Mouse (Mus musculus): Measurements from ENCODE around the gene Ttll13. TPM values are rescaled to one million over a fixed set of nuclear protein-coding genes. Genes with fewer than 3 reads are reported as not detected.

Ttll13 gene
- polyA plus RNA-seq, 1 experiment from 2014 or later: 0.31 TPM

- Histone ChIP-seq H3K36me3 (ENCODE audit: control insufficient read depth, insufficient read depth, low read length) (peaks cover 7% of the 10 kb centered on the region), H3K9ac (ENCODE audit: low read depth, low read length) (no peak overlapping the region), H3K9me3 (replicated peaks; ENCODE audit: control insufficient read depth, low read length) (no peaks in the 10 kb centered on the region), H3K4me2 (no peak overlapping the region), H3K4me3 (ENCODE audit: low read depth, low read length) (no peak overlapping the region), H3K27me3 (ENCODE audit: control insufficient read depth, insufficient read depth, low read length) (no peaks in the 10 kb centered on the region), H3K4me1 (ENCODE audit: control insufficient read depth, insufficient read depth, low read length) (peaks cover 9% of the 10 kb centered on the region; the same call in 1 of the 2 replicates), H3K27ac (ENCODE audit: low read depth, low read length) (no peak overlapping the region)
- ATAC-seq (replicated peaks; ENCODE audit: insufficient number of reproducible peaks, low FRiP score, low TSS enrichment): no peak
- WGBS (ENCODE audit: insufficient replicate concordance): 86% methylated on average over 3 of the region's 3 CpGs
Observed at GRCm38 (mm10) chr7:80297041-80297440, 50.9 kb downstream of the Ttll13 start.

GRCm38 (mm10) chr7:80298754-80299153 is 52.6 kb downstream of the Ttll13 start:
- 94% methylated on average over 4 of the region's 4 CpGs for WGBS (ENCODE audit: insufficient replicate concordance)
- Histone ChIP-seq H3K27ac (ENCODE audit: low read depth, low read length) (no peak overlapping the region), H3K36me3 (ENCODE audit: control insufficient read depth, insufficient read depth, low read length) (peaks cover 14% of the 10 kb centered on the region), H3K9me3 (replicated peaks; ENCODE audit: control insufficient read depth, low read length) (no peaks in the 10 kb centered on the region), H3K4me1 (ENCODE audit: control insufficient read depth, insufficient read depth, low read length) (peaks cover 8% of the 10 kb centered on the region; the same call in 1 of the 2 replicates), H3K4me3 (ENCODE audit: low read depth, low read length) (no peak overlapping the region), H3K27me3 (ENCODE audit: control insufficient read depth, insufficient read depth, low read length) (no peaks in the 10 kb centered on the region), H3K4me2 (no peak overlapping the region), H3K9ac (ENCODE audit: low read depth, low read length) (no peak overlapping the region)
- no peak for ATAC-seq (replicated peaks; ENCODE audit: insufficient number of reproducible peaks, low FRiP score, low TSS enrichment)

GRCm38 (mm10) chr7:80299568-80299967 is 53.4 kb downstream of the Ttll13 start:
- H3K9ac ChIP-seq (ENCODE audit: low read depth, low read length): no peak overlapping the region
- peaks cover 20% of the 10 kb centered on the region for H3K36me3 ChIP-seq (ENCODE audit: control insufficient read depth, insufficient read depth, low read length)
- no peak overlapping the region for H3K4me2 ChIP-seq
- no peak for ATAC-seq (replicated peaks; ENCODE audit: insufficient number of reproducible peaks, low FRiP score, low TSS enrichment)
- H3K27ac ChIP-seq (ENCODE audit: low read depth, low read length): no peak overlapping the region
- WGBS (ENCODE audit: insufficient replicate concordance): 89% methylated on average over 3 of the region's 3 CpGs
- H3K4me1 ChIP-seq (ENCODE audit: control insufficient read depth, insufficient read depth, low read length): peaks cover 7% of the 10 kb centered on the region; the same call in 1 of the 2 replicates
- H3K4me3 ChIP-seq (ENCODE audit: low read depth, low read length): no peak overlapping the region
- H3K9me3 ChIP-seq (replicated peaks; ENCODE audit: control insufficient read depth, low read length): no peaks in the 10 kb centered on the region
- H3K27me3 ChIP-seq (ENCODE audit: control insufficient read depth, insufficient read depth, low read length): no peaks in the 10 kb centered on the region

DNA sequence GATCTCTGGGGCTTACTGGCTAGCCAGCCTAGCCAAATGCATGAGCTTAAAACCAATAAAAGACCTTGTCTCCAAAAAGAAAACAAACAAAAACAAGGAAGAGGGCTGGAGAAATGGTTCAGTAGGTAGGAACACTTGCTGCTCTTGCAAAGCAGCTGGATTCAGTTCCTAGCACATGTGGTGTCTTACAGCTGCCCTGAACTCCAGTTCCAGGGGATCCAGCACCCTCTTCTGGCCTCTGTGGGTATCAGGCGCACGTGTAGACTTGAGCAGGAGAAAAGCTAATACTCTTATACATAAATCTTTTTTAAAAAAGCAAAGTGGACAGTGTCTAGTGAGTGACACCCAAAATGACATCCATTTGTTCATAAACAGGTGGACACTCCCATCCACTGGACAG is 55.3 kb downstream of the Ttll13 start:
- Histone ChIP-seq H3K4me3 (ENCODE audit: low read depth, low read length) (no peak overlapping the region), H3K27ac (ENCODE audit: low read depth, low read length) (no peak overlapping the region), H3K4me2 (no peak overlapping the region), H3K36me3 (ENCODE audit: control insufficient read depth, insufficient read depth, low read length) (peaks cover 34% of the 10 kb centered on the region), H3K9me3 (replicated peaks; ENCODE audit: control insufficient read depth, low read length) (no peaks in the 10 kb centered on the region), H3K4me1 (ENCODE audit: control insufficient read depth, insufficient read depth, low read length) (no peaks in the 10 kb centered on the region), H3K9ac (ENCODE audit: low read depth, low read length) (no peak overlapping the region), H3K27me3 (ENCODE audit: control insufficient read depth, insufficient read depth, low read length) (no peaks in the 10 kb centered on the region)
- no peak for ATAC-seq (replicated peaks; ENCODE audit: insufficient number of reproducible peaks, low FRiP score, low TSS enrichment)
- WGBS (ENCODE audit: insufficient replicate concordance): 93% methylated on average over 2 of the region's 2 CpGs

GRCm38 (mm10) chr7:80307766-80308165 is 61.6 kb downstream of the Ttll13 start:
- no peaks in the 10 kb centered on the region for H3K9me3 ChIP-seq (replicated peaks; ENCODE audit: control insufficient read depth, low read length)
- H3K4me1 ChIP-seq (ENCODE audit: control insufficient read depth, insufficient read depth, low read length): no peaks in the 10 kb centered on the region
- no peaks in the 10 kb centered on the region for H3K27me3 ChIP-seq (ENCODE audit: control insufficient read depth, insufficient read depth, low read length)
- H3K4me3 ChIP-seq (ENCODE audit: low read depth, low read length): no peak overlapping the region
- no peak overlapping the region for H3K27ac ChIP-seq (ENCODE audit: low read depth, low read length)
- no peak overlapping the region for H3K9ac ChIP-seq (ENCODE audit: low read depth, low read length)
- ATAC-seq (replicated peaks; ENCODE audit: insufficient number of reproducible peaks, low FRiP score, low TSS enrichment): no peak
- peaks cover 55% of the 10 kb centered on the region for H3K36me3 ChIP-seq (ENCODE audit: control insufficient read depth, insufficient read depth, low read length)
- no peak overlapping the region for H3K4me2 ChIP-seq
- 88% methylated on average over 3 of the region's 3 CpGs for WGBS (ENCODE audit: insufficient replicate concordance)

Other genes with a start within 250 kb of the Ttll13 start
- gene Zfp710, start 221.6 kb upstream of the Ttll13 start, polyA plus RNA-seq (2014; fragmentation: Nextera tagmentation; extraction: Ambion mirVana): 11.2 and 11.8 TPM in 2 replicates
- gene Idh2, start 131.0 kb upstream of the Ttll13 start, polyA plus RNA-seq (2014; fragmentation: Nextera tagmentation; extraction: Ambion mirVana): 1,200 and 1,395 TPM in 2 replicates
- 5.9 and 8.5 TPM in 2 replicates for gene Sema4b, start 59.5 kb upstream of the Ttll13 start, polyA plus RNA-seq (2014; fragmentation: Nextera tagmentation; extraction: Ambion mirVana)
- gene Cib1, start 13.6 kb upstream of the Ttll13 start, polyA plus RNA-seq (2014; fragmentation: Nextera tagmentation; extraction: Ambion mirVana): 53.8 and 57.4 TPM in 2 replicates
- gene Gdpgp1, start 13.5 kb upstream of the Ttll13 start, polyA plus RNA-seq (2014; fragmentation: Nextera tagmentation; extraction: Ambion mirVana): 4.6 and 5.5 TPM in 2 replicates
- gene Ngrn, start 14.8 kb downstream of the Ttll13 start, polyA plus RNA-seq (2014; fragmentation: Nextera tagmentation; extraction: Ambion mirVana): 41.4 and 41.8 TPM in 2 replicates
- 12.3 and 13.4 TPM in 2 replicates for gene Vps33b, start 23.3 kb downstream of the Ttll13 start, polyA plus RNA-seq (2014; fragmentation: Nextera tagmentation; extraction: Ambion mirVana)
- gene Prc1, start 48.1 kb downstream of the Ttll13 start, polyA plus RNA-seq (2014; fragmentation: Nextera tagmentation; extraction: Ambion mirVana): 148 and 156 TPM in 2 replicates
- gene Rccd1, start 78.1 kb downstream of the Ttll13 start, polyA plus RNA-seq (2014; fragmentation: Nextera tagmentation; extraction: Ambion mirVana): 8.9 and 9.0 TPM in 2 replicates
- gene Unc45a, start 94.6 kb downstream of the Ttll13 start, polyA plus RNA-seq (2014; fragmentation: Nextera tagmentation; extraction: Ambion mirVana): 11.3 and 15.6 TPM in 2 replicates
- 13.3 and 15.7 TPM in 2 replicates for gene Hddc3, start 96.7 kb downstream of the Ttll13 start, polyA plus RNA-seq (2014; fragmentation: Nextera tagmentation; extraction: Ambion mirVana)
- gene Man2a2, start 125.0 kb downstream of the Ttll13 start, polyA plus RNA-seq (2014; fragmentation: Nextera tagmentation; extraction: Ambion mirVana): 12.3 and 12.7 TPM in 2 replicates
- 4.7 and 7.1 TPM in 2 replicates for gene Fes, start 141.6 kb downstream of the Ttll13 start, polyA plus RNA-seq (2014; fragmentation: Nextera tagmentation; extraction: Ambion mirVana)
- gene Furin, start 159.1 kb downstream of the Ttll13 start, polyA plus RNA-seq (2014; fragmentation: Nextera tagmentation; extraction: Ambion mirVana): 16.0 and 23.5 TPM in 2 replicates

Measured in heart, embryonic 11.5 days (tissue).